Mouse (Mus musculus) liver, postnatal 0 days (tissue): ENCODE data around the gene Pam. TPM values are rescaled to one million over a fixed set of nuclear protein-coding genes. Genes with fewer than 3 reads are reported as not detected.

Experiments used
- ATAC-seq: fragments of 200-750 bp; cut with Nextera tagmentation; 2 replicates; pipeline ENCODE4 v1.8.0; 2017; ENCODE audit warnings: mild to moderate bottlenecking, moderate library complexity
- DNase-seq: peaks from one replicate; pipeline ENCODE4 v3.0.0-alpha.2; 2016
- H3K27ac ChIP-seq: fragments of 300-500 bp; sonication (generic); 2 replicates; pipeline ENCODE4 v1.5.1; 2014; ENCODE audit warnings: antibody characterized with exemption, moderate library complexity, mild to moderate bottlenecking, low read depth
- H3K27me3 ChIP-seq: fragments of 300-500 bp; sonication (generic); 2 replicates; pipeline ENCODE4 v1.6.1; 2014; ENCODE audit warnings: low read length, control low read depth, mixed read lengths; ENCODE audit not compliant: insufficient read depth
- H3K36me3 ChIP-seq: fragments of 300-500 bp; sonication (generic); replicated peaks from 2 replicates; pipeline ENCODE4 v1.6.1; 2014; ENCODE audit warnings: mild to moderate bottlenecking, control low read depth, low read length, moderate library complexity, mixed read lengths; ENCODE audit not compliant: insufficient read depth
- H3K4me1 ChIP-seq: fragments of 300-500 bp; sonication (generic); 2 replicates; pipeline ENCODE4 v1.6.1; 2014; ENCODE audit warnings: antibody characterized with exemption, mild to moderate bottlenecking, control low read depth; ENCODE audit not compliant: insufficient read depth
- H3K4me2 ChIP-seq: fragments of 300-500 bp; sonication (generic); 2 replicates; pipeline ENCODE4 v1.6.1; 2014; ENCODE audit warnings: low read depth, mild to moderate bottlenecking, low read length, moderate library complexity, mixed read lengths
- H3K4me3 ChIP-seq: fragments of 300-500 bp; sonication (generic); 2 replicates; pipeline ENCODE4 v1.5.1; 2014; ENCODE audit warnings: low read depth, low read length
- H3K9ac ChIP-seq: fragments of 300-500 bp; sonication (generic); replicated peaks from 2 replicates; pipeline ENCODE4 v1.6.1; 2014; ENCODE audit warnings: mild to moderate bottlenecking, moderate library complexity
- H3K9me3 ChIP-seq: fragments of 300-500 bp; sonication (generic); 2 replicates; pipeline ENCODE4 v1.6.1; 2016; ENCODE audit warnings: mild to moderate bottlenecking, control low read depth, low read length, mixed read lengths
- CTCF ChIP-seq: sonication (generic); IDR thresholded peaks from 2 replicates; pipeline ENCODE4 v1.5.1; 2016; ENCODE audit warnings: antibody characterized with exemption, low read depth
- EP300 ChIP-seq: IDR thresholded peaks from 2 replicates; pipeline ENCODE4 v1.6.1; 2016; ENCODE audit warnings: antibody characterized with exemption, low read depth, mild to moderate bottlenecking
- WGBS: fragments of 180-500 bp; shearing (Covaris S2); extraction: QIAGEN DNeasy Blood & Tissue Kit; methylation state at CpG from one replicate; pipeline ENCODE4 v1.1.7; 2014; ENCODE audit not compliant: insufficient replicate concordance; 5-methylcytosine and 5-hydroxymethylcytosine counted together
- polyA plus RNA-seq: library from polyadenylated mRNA; unstranded; fragments of >200 nt; fragmentation: Nextera tagmentation; extraction: Ambion mirVana; gene quantifications from 2 replicates; pipeline ENCODE4 v1.2.1, GENCODE M21; 2015

Pam gene
- polyA plus RNA-seq, 1 experiment from 2014 or later, result 21.8 TPM

- Histone ChIP-seq H3K36me3 (no peaks in the 10 kb centered on the region), H3K4me2 (no peak overlapping the region), H3K27ac (no peak overlapping the region), H3K9me3 (no peaks in the 10 kb centered on the region), H3K4me3 (no peak overlapping the region), H3K4me1 (no peaks in the 10 kb centered on the region), H3K9ac (no peak overlapping the region), H3K27me3 (no peaks in the 10 kb centered on the region)
- no peak for ATAC-seq
- no peak for TF ChIP-seq CTCF
- no peak for TF ChIP-seq EP300
- WGBS, result 77% methylated on average over 1 of the region's 1 CpGs
- no peak for DNase-seq
Measured at GRCm38 (mm10) chr1:97921886-97922285, 173.6 kb downstream of the Pam start.

GRCm38 (mm10) chr1:97918495-97918894, 177.0 kb downstream of the Pam start:
- no peak for TF ChIP-seq EP300
- TF ChIP-seq CTCF, result no peak
- Histone ChIP-seq H3K4me3 (no peak overlapping the region), H3K9ac (no peak overlapping the region), H3K27me3 (no peaks in the 10 kb centered on the region), H3K4me1 (no peaks in the 10 kb centered on the region), H3K9me3 (no peaks in the 10 kb centered on the region), H3K36me3 (no peaks in the 10 kb centered on the region), H3K27ac (no peak overlapping the region), H3K4me2 (no peak overlapping the region)
- 50% methylated on average over 8 of the region's 8 CpGs for WGBS
- peak; percentile 19 for DNase-seq
- peak; percentile 58; the same call in 1 of the 2 replicates for ATAC-seq

GRCm38 (mm10) chr1:97916971-97917234, 178.5 kb downstream of the Pam start:
- no peak for TF ChIP-seq EP300
- no peak for TF ChIP-seq CTCF
- Histone ChIP-seq H3K27me3 (no peaks in the 10 kb centered on the region), H3K36me3 (no peaks in the 10 kb centered on the region), H3K4me2 (no peak overlapping the region), H3K4me1 (no peaks in the 10 kb centered on the region), H3K4me3 (no peak overlapping the region), H3K9ac (no peak overlapping the region), H3K27ac (no peak overlapping the region), H3K9me3 (no peaks in the 10 kb centered on the region)
- 65% methylated on average over 2 of the region's 2 CpGs for WGBS
- DNase-seq (no peak), ATAC-seq (no peak)

GRCm38 (mm10) chr1:97916218-97916970, 179.1 kb downstream of the Pam start:
- WGBS, result 76% methylated on average over 12 of the region's 12 CpGs
- no peak for ATAC-seq
- H3K4me2 ChIP-seq, result no peak overlapping the region
- H3K4me1 ChIP-seq, result no peaks in the 10 kb centered on the region
- H3K4me3 ChIP-seq, result no peak overlapping the region
- no peaks in the 10 kb centered on the region for H3K27me3 ChIP-seq
- H3K9ac ChIP-seq, result no peak overlapping the region
- no peaks in the 10 kb centered on the region for H3K36me3 ChIP-seq
- TF ChIP-seq EP300 (no peak), CTCF (no peak)
- H3K9me3 ChIP-seq, result no peaks in the 10 kb centered on the region
- no peak overlapping the region for H3K27ac ChIP-seq
- DNase-seq, result no peak

- Histone ChIP-seq H3K4me3 (no peak overlapping the region), H3K4me2 (no peak overlapping the region), H3K27me3 (no peaks in the 10 kb centered on the region), H3K9ac (no peak overlapping the region), H3K9me3 (no peaks in the 10 kb centered on the region), H3K4me1 (no peaks in the 10 kb centered on the region), H3K36me3 (no peaks in the 10 kb centered on the region), H3K27ac (no peak overlapping the region)
- DNase-seq, result no peak
- TF ChIP-seq EP300, result no peak
- TF ChIP-seq CTCF, result no peak
- no peak for ATAC-seq
- 82% methylated on average over 10 of the region's 10 CpGs for WGBS
Measured at GRCm38 (mm10) chr1:97915726-97916125, 179.7 kb downstream of the Pam start.

GRCm38 (mm10) chr1:97910874-97911273, 184.6 kb downstream of the Pam start:
- no peak overlapping the region for H3K4me2 ChIP-seq
- TF ChIP-seq CTCF (no peak), EP300 (no peak)
- H3K9ac ChIP-seq, result no peak overlapping the region
- no peaks in the 10 kb centered on the region for H3K36me3 ChIP-seq
- 70% methylated on average over 10 of the region's 10 CpGs for WGBS
- no peaks in the 10 kb centered on the region for H3K9me3 ChIP-seq
- H3K4me3 ChIP-seq, result no peak overlapping the region
- DNase-seq, result no peak
- H3K27me3 ChIP-seq, result no peaks in the 10 kb centered on the region
- peak; percentile 38; the same call in 1 of the 2 replicates for ATAC-seq
- H3K27ac ChIP-seq, result no peak overlapping the region
- H3K4me1 ChIP-seq, result no peaks in the 10 kb centered on the region

- no peak for ATAC-seq
- no peak overlapping the region for H3K27ac ChIP-seq
- no peaks in the 10 kb centered on the region for H3K9me3 ChIP-seq
- DNase-seq, result no peak
- no peaks in the 10 kb centered on the region for H3K36me3 ChIP-seq
- no peak for TF ChIP-seq CTCF
- no peak for TF ChIP-seq EP300
- no peaks in the 10 kb centered on the region for H3K27me3 ChIP-seq
- H3K9ac ChIP-seq, result no peak overlapping the region
- no peak overlapping the region for H3K4me2 ChIP-seq
- 70% methylated on average over 5 of the region's 5 CpGs for WGBS
- H3K4me1 ChIP-seq, result no peaks in the 10 kb centered on the region
- H3K4me3 ChIP-seq, result no peak overlapping the region
Measured at GRCm38 (mm10) chr1:97909561-97909960, 185.9 kb downstream of the Pam start.
